Mouse (Mus musculus) olfactory bulb, adult 2 months (tissue): ENCODE measurements around the gene Ptprn2.

Source experiments
- CTCF ChIP-seq: fragments of 200-500 bp; IDR thresholded peaks from 2 replicates; pipeline ENCODE4 v1.5.1; 2012; ENCODE audit warnings: low read depth, mild to moderate bottlenecking, low read length, moderate library complexity; ENCODE audit not compliant: insufficient read depth
- POLR2A ChIP-seq: fragments of 200-500 bp; IDR thresholded peaks from 2 replicates; pipeline ENCODE4 v1.6.1; 2012; ENCODE audit warnings: mild to moderate bottlenecking, low read depth, low read length, moderate library complexity; ENCODE audit not compliant: insufficient read depth

DNA sequence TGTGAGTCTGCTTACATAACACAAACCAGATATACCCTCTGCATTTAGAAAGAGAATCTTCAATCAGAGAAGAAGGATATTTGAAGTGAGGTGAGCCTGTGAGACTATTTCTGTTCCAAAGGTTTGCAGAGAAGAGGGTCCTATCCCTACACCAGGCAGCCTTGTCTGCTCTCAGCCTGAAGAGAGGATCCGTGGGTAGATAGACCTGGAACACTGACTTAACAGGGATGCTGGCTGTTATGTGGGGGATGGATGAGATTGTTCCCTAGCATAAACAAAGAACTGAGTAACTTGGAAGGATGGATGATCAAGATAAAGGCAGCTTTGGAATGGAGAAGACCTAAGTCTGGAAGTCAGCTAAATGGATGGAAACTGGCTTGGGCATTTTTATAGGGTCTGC is 294.9 kb downstream of the Ptprn2 start:
- TF ChIP-seq CTCF (no peak), POLR2A (no peak)
